ENCODE assay signal across 9 mouse cellular contexts in the genomic region with DNA sequence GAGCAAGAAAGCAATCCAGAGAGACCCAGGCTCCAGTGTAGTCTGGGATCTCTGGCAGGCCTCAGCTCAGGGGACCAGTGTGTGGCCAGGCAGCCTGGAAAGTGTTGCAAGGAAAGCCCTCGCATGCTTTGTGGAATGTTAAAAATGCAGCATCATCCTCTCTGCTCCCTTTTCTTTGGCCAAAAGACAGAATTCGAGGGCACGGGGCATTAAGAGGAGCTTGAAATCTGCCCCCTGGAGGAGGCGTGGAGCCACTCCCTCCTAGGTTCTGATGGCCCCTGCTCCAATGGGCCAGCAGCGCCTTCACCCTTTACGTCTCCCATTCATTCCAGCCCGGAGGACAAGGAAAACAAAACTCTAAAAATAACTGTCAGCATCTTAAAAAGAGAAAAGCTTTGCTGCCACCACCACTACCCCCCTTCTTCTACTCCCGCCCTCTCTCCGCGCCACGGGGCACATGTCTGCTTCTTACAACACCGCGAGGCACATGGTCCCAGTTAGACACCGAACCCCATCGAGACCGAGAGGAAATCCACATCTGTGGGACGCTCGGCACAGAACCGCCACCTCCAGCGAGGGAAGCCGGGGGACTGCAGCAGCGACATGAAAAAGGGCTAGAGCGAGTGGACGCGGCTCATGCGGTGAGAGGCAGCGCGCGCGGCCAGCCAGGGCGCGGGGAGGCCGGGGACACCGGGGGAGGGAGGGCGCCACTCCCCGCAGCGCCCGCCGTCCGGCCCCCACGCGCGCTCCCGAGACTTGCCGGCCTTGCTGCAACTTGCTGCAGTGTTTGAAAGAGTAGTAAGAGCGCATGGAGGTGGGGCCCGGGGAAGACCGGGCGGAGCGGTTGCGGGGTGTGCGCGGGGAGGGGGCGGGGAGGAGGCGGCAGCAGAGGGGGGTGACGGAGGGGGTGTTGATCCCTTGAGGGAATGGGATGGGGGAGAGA. TPM values are rescaled to one million over a fixed set of nuclear protein-coding genes. Genes with fewer than 3 reads are reported as not detected.
A peak's percentile ranks its signal among the peaks of the same experiment; 100 is the strongest.
DNase-seq lines count a peak whose midpoint lies in the region; ATAC-seq and TF ChIP-seq lines count a peak whose summit lies in the region.
"Had no signal": no experiment of that assay in that cellular context is flagged by ENCODE, and none has a peak within 500 bp of the region (broad histone marks: within the 10 kb centered on the region; RNA-seq: fewer than 3 reads in every experiment).

A gene (plus strand): TSS at position 279 of the 943 bp plus-strand sequence.

- WGBS in embryonic facial prominence, embryonic 11.5 days = under 1% methylated on average over 49 of the region's 56 CpGs
- under 1% methylated on average over 56 of the region's 56 CpGs for WGBS in heart, embryonic 16.5 days
- 0% methylated on average over 53 of the region's 56 CpGs for WGBS in midbrain, embryonic 10.5 days
- 5% methylated on average over 54 of the region's 56 CpGs for WGBS in small intestine, adult 2 months
- WGBS in thymus, adult 2 months = 8% methylated on average over 56 of the region's 56 CpGs

- peak within 1 kb of the TSS; percentile 36 for H3K9ac ChIP-seq in ES-Bruce4 (ENCODE audit: low read depth, poor library complexity, severe bottlenecking)
- peak within 1 kb of the TSS; percentile 60 for H3K9ac ChIP-seq in embryonic facial prominence, embryonic 11.5 days (replicated peaks; ENCODE audit: low read length)
- H3K9ac ChIP-seq in heart, embryonic 16.5 days (ENCODE audit: low read length) = peak within 1 kb of the TSS; percentile 48

- no peaks in the 10 kb centered on the region for H3K4me1 ChIP-seq in ES-Bruce4 (ENCODE audit: control insufficient read depth, insufficient read depth, low read length)
- peaks cover 2% of the 10 kb centered on the region for H3K4me1 ChIP-seq in embryonic facial prominence, embryonic 11.5 days (ENCODE audit: control insufficient read depth, insufficient read depth, low read length)
- peaks cover 3% of the 10 kb centered on the region; the same call in 1 of the 2 replicates for H3K4me1 ChIP-seq in heart, embryonic 16.5 days (ENCODE audit: control insufficient read depth, insufficient read depth, low read length)
- H3K4me1 ChIP-seq in midbrain, embryonic 10.5 days = peaks cover 18% of the 10 kb centered on the region
- no peaks in the 10 kb centered on the region for H3K4me1 ChIP-seq in small intestine, adult 2 months (ENCODE audit: control insufficient read depth, insufficient read depth, insufficient read length, low read length)
- no peaks in the 10 kb centered on the region for H3K4me1 ChIP-seq in thymus, adult 2 months (replicated peaks; ENCODE audit: control insufficient read depth, insufficient read depth, low read length)

- no peak within 1 kb of the TSS for H3K27ac ChIP-seq in ES-Bruce4 (ENCODE audit: insufficient read depth, low read length)
- H3K27ac ChIP-seq in embryonic facial prominence, embryonic 11.5 days (replicated peaks; ENCODE audit: low read depth, low read length) = no peak within 1 kb of the TSS
- H3K27ac ChIP-seq in heart, embryonic 16.5 days (ENCODE audit: low read length) = no peak within 1 kb of the TSS
- peak within 1 kb of the TSS; percentile 83 for H3K27ac ChIP-seq in midbrain, embryonic 10.5 days (replicated peaks)
- no peak within 1 kb of the TSS for H3K27ac ChIP-seq in small intestine, adult 2 months (ENCODE audit: insufficient read depth, low read depth, low read length)
- H3K27ac ChIP-seq in thymus, adult 2 months (ENCODE audit: control insufficient read depth, insufficient read depth, low read length) = no peak within 1 kb of the TSS

- ATAC-seq in embryonic facial prominence, embryonic 11.5 days (replicated peaks; ENCODE audit: insufficient number of reproducible peaks, low FRiP score, low TSS enrichment, low read depth) = peak; percentile 89
- peak; percentile 76 for ATAC-seq in heart, embryonic 16.5 days (replicated peaks; ENCODE audit: extremely low read depth, insufficient read depth, low FRiP score)

- H3K36me3 ChIP-seq in ES-Bruce4 (ENCODE audit: control insufficient read depth, insufficient read depth, low read length, poor library complexity, severe bottlenecking) = no peaks in the 10 kb centered on the region
- no peaks in the 10 kb centered on the region for H3K36me3 ChIP-seq in embryonic facial prominence, embryonic 11.5 days (replicated peaks; ENCODE audit: control insufficient read depth, insufficient read depth, low read depth, low read length)
- H3K36me3 ChIP-seq in heart, embryonic 16.5 days (ENCODE audit: control insufficient read depth, insufficient read depth) = no peaks in the 10 kb centered on the region
- H3K36me3 ChIP-seq in midbrain, embryonic 10.5 days = no peaks in the 10 kb centered on the region
- H3K36me3 ChIP-seq in small intestine, adult 2 months (ENCODE audit: control insufficient read depth, insufficient read depth, low read length) = no peaks in the 10 kb centered on the region
- H3K36me3 ChIP-seq in thymus, adult 2 months (ENCODE audit: control insufficient read depth, insufficient read depth, low read length) = no peaks in the 10 kb centered on the region

- TF ChIP-seq CTCF in ES-Bruce4 (IDR thresholded peaks at IDR 0.05; ENCODE audit: low read depth, low read length) = no peak
- no peak for TF ChIP-seq CTCF in small intestine, adult 2 months (IDR thresholded peaks at IDR 0.05; ENCODE audit: extremely low read depth, insufficient read length, insufficient replicate concordance, low read depth, low read length)
- no peak for TF ChIP-seq CTCF in thymus, adult 2 months (IDR thresholded peaks at IDR 0.05; ENCODE audit: borderline replicate concordance, control insufficient read depth, extremely low read depth, insufficient read depth, low read length, poor library complexity)

- TF ChIP-seq POLR2A in ES-Bruce4 (IDR thresholded peaks at IDR 0.05; ENCODE audit: insufficient read depth, low read length) = no peak
- TF ChIP-seq POLR2A in small intestine, adult 2 months (IDR thresholded peaks at IDR 0.05; ENCODE audit: low read depth, low read length) = no peak
- TF ChIP-seq POLR2A in thymus, adult 2 months (IDR thresholded peaks at IDR 0.05; ENCODE audit: control insufficient read depth, extremely low read depth, insufficient read depth, low read length, poor library complexity) = no peak

- H3K4me2 ChIP-seq in embryonic facial prominence, embryonic 11.5 days (ENCODE audit: low read depth, low read length) = peak within 1 kb of the TSS; percentile 95
- H3K4me2 ChIP-seq in heart, embryonic 16.5 days (ENCODE audit: low read depth, low read length) = peak within 1 kb of the TSS; percentile 95

- H3K27me3 ChIP-seq in ES-Bruce4 (ENCODE audit: control insufficient read depth, insufficient read depth, low read length, poor library complexity, severe bottlenecking) = peaks cover 5% of the 10 kb centered on the region
- peaks cover 3% of the 10 kb centered on the region; the same call in 1 of the 2 replicates for H3K27me3 ChIP-seq in embryonic facial prominence, embryonic 11.5 days (ENCODE audit: control insufficient read depth, insufficient read depth, low read length)
- peaks cover 13% of the 10 kb centered on the region for H3K27me3 ChIP-seq in heart, embryonic 16.5 days (ENCODE audit: control insufficient read depth, insufficient read depth, low read length)
- peaks cover 22% of the 10 kb centered on the region for H3K27me3 ChIP-seq in midbrain, embryonic 10.5 days (ENCODE audit: low read depth, poor library complexity, severe bottlenecking)
- H3K27me3 ChIP-seq in small intestine, adult 2 months (ENCODE audit: control insufficient read depth, insufficient read depth, low read length) = no peaks in the 10 kb centered on the region
- H3K27me3 ChIP-seq in thymus, adult 2 months (ENCODE audit: control insufficient read depth, insufficient read depth, low read length) = no peaks in the 10 kb centered on the region

- peak; percentile 59 for DNase-seq in ZHBTc4 (ENCODE audit: low read depth, low spot score)
- peak; percentile 43 for DNase-seq in embryonic facial prominence, embryonic 11.5 days (ENCODE audit: low spot score)
- DNase-seq in layer of hippocampus, postnatal 36 days = peak; percentile 48 to 53
- peak; percentile 61 for DNase-seq in midbrain, embryonic 10.5 days (ENCODE audit: low spot score)
- DNase-seq in thymus, adult 2 months = no peak

- H3K9me3 ChIP-seq in ES-Bruce4 (replicated peaks; ENCODE audit: control insufficient read depth, insufficient read depth, low read length, poor library complexity, severe bottlenecking) = no peaks in the 10 kb centered on the region
- H3K9me3 ChIP-seq in embryonic facial prominence, embryonic 11.5 days (replicated peaks; ENCODE audit: control insufficient read depth, low read length) = no peaks in the 10 kb centered on the region
- no peaks in the 10 kb centered on the region for H3K9me3 ChIP-seq in heart, embryonic 16.5 days (replicated peaks; ENCODE audit: control insufficient read depth, low read length)
- H3K9me3 ChIP-seq in midbrain, embryonic 10.5 days (replicated peaks) = no peaks in the 10 kb centered on the region

- no peak for TF ChIP-seq EP300 in ES-Bruce4 (IDR thresholded peaks at IDR 0.05; ENCODE audit: insufficient read depth, low read depth, low read length)

- H3K4me3 ChIP-seq in ES-Bruce4 (ENCODE audit: low read depth, low read length) = peak within 1 kb of the TSS; percentile 58
- peak within 1 kb of the TSS; percentile 56 for H3K4me3 ChIP-seq in embryonic facial prominence, embryonic 11.5 days (ENCODE audit: low read depth, low read length)
- H3K4me3 ChIP-seq in heart, embryonic 16.5 days (ENCODE audit: low read length) = peak within 1 kb of the TSS; percentile 61
- peak within 1 kb of the TSS; percentile 77 for H3K4me3 ChIP-seq in midbrain, embryonic 10.5 days
- H3K4me3 ChIP-seq in small intestine, adult 2 months (ENCODE audit: low read depth, low read length) = peak within 1 kb of the TSS; percentile 45
- H3K4me3 ChIP-seq in thymus, adult 2 months (ENCODE audit: control insufficient read depth, insufficient read depth, low read length) = no peak within 1 kb of the TSS
- H3K4me3 ChIP-seq: erythroblast, embryonic 14.5 days had no signal

RNA-seq across cellular contexts. Expression of the gene that starts here (rescaled TPM):
- polyA plus RNA-seq in ES-Bruce4 (2011; ENCODE audit: insufficient read depth, insufficient read length, low read depth, missing spikeins) = not detected in 2 replicates
- polyA plus RNA-seq in embryonic facial prominence, embryonic 11.5 days (2014; fragmentation: Nextera tagmentation; extraction: Ambion mirVana) = 0.83 and 1.2 TPM in 2 replicates
- 0.08 and 0.12 TPM in 2 replicates for polyA plus RNA-seq in heart, embryonic 16.5 days (2015; fragmentation: Nextera tagmentation; extraction: Ambion mirVana)
- 10 to 100 TPM in 1 of 2 experiments, 1 to 10 TPM in 1; 9.0 to 14.7 TPM for total RNA-seq in layer of hippocampus, postnatal 36 days (2021)
- polyA plus RNA-seq in midbrain, embryonic 10.5 days (2016; fragmentation: Nextera tagmentation; extraction: Ambion mirVana) = 1.5 and 2.0 TPM in 2 replicates
- not detected in 2 replicates for polyA plus RNA-seq in small intestine, adult 2 months (2012; rRNA removed)
- polyA plus RNA-seq in thymus, adult 2 months (2012; rRNA removed) = 0.06 TPM in 1 of 2 replicates, not detected in the other
- polyA plus RNA-seq: erythroblast, embryonic 14.5 days had no signal

Comparison
In these comparisons a context has a peak if more than half of its experiments do, and no peak if none do; other contexts are left out.
1. Peak in ATAC-seq, H3K4me3 ChIP-seq, H3K9ac ChIP-seq and H3K4me2 ChIP-seq in heart, embryonic 16.5 days; RNA of the gene not detected or under 1 TPM.